Comparison of ENCODE assay signal across 8 mouse cellular contexts in genomic region chr7:139944291-139945240, GRCm38 (mm10). TPM values are rescaled to one million over a fixed set of nuclear protein-coding genes. Genes with fewer than 3 reads are reported as not detected.
DNase-seq lines count a peak whose midpoint lies in the region; ATAC-seq and TF ChIP-seq lines count a peak whose summit lies in the region.
"Had no signal": no experiment of that assay in that cellular context is flagged by ENCODE, and none has a peak within 500 bp of the region (broad histone marks: within the 10 kb centered on the region; RNA-seq: fewer than 3 reads in every experiment).

No protein-coding gene starts in this region.

- peak; percentile 15 for DNase-seq in thymus, postnatal 4 days
- no peak for DNase-seq in thymus, postnatal 36 days
- DNase-seq in forebrain, postnatal 0 days, result no peak
- DNase-seq in liver, postnatal 0 days, result no peak
- DNase-seq in right cerebral cortex, adult 2 months (ENCODE audit: low spot score in 2 of 2), result no peak
- no peak for DNase-seq in cerebellum, postnatal 10 days
- DNase-seq in gastrocnemius, postnatal 36 days, result no peak
- DNase-seq: cerebellum, adult 11-12 months had no signal

- H3K27ac ChIP-seq in forebrain, postnatal 0 days (ENCODE audit: low read depth, low read length), result no peak overlapping the region
- no peak overlapping the region for H3K27ac ChIP-seq in liver, postnatal 0 days (ENCODE audit: low read depth)

- H3K36me3 ChIP-seq in forebrain, postnatal 0 days (ENCODE audit: insufficient read depth), result no peaks in the 10 kb centered on the region
- no peaks in the 10 kb centered on the region for H3K36me3 ChIP-seq in liver, postnatal 0 days (replicated peaks; ENCODE audit: insufficient read depth, low read length)

- H3K4me3 ChIP-seq in forebrain, postnatal 0 days (ENCODE audit: low read depth, low read length), result peak overlapping the region; percentile 30
- H3K4me3 ChIP-seq in liver, postnatal 0 days (ENCODE audit: low read depth, low read length), result peak overlapping the region; percentile 11

- intact Hi-C loops in gastrocnemius, postnatal 36 days (cut with DNase I), result no loop called here

- no peaks in the 10 kb centered on the region; the same call in 1 of the 2 replicates for H3K4me1 ChIP-seq in forebrain, postnatal 0 days (ENCODE audit: insufficient read depth)
- peaks cover 7% of the 10 kb centered on the region; the same call in 1 of the 2 replicates for H3K4me1 ChIP-seq in liver, postnatal 0 days (ENCODE audit: insufficient read depth)

- peak overlapping the region; percentile 48 for H3K4me2 ChIP-seq in forebrain, postnatal 0 days (ENCODE audit: low read depth)
- peak overlapping the region; percentile 33 for H3K4me2 ChIP-seq in liver, postnatal 0 days (ENCODE audit: low read depth, low read length)

- no peak for TF ChIP-seq EP300 in liver, postnatal 0 days (IDR thresholded peaks at IDR 0.05; ENCODE audit: low read depth)

- no peak overlapping the region for H3K9ac ChIP-seq in forebrain, postnatal 0 days
- H3K9ac ChIP-seq in liver, postnatal 0 days (replicated peaks), result no peak overlapping the region

- H3K9me3 ChIP-seq in forebrain, postnatal 0 days (ENCODE audit: low read length), result no peaks in the 10 kb centered on the region
- H3K9me3 ChIP-seq in liver, postnatal 0 days (ENCODE audit: low read length), result no peaks in the 10 kb centered on the region

- peaks cover 59% of the 10 kb centered on the region for H3K27me3 ChIP-seq in forebrain, postnatal 0 days (ENCODE audit: insufficient read depth, low read length)
- peaks cover 61% of the 10 kb centered on the region for H3K27me3 ChIP-seq in liver, postnatal 0 days (ENCODE audit: insufficient read depth, low read length)

- TF ChIP-seq CTCF in forebrain, postnatal 0 days (IDR thresholded peaks at IDR 0.05; ENCODE audit: low read depth), result no peak
- TF ChIP-seq CTCF in liver, postnatal 0 days (IDR thresholded peaks at IDR 0.05; ENCODE audit: low read depth), result no peak

- no peak for ATAC-seq in forebrain, postnatal 0 days
- no peak for ATAC-seq in liver, postnatal 0 days

- 5% methylated on average over 68 of the region's 68 CpGs for WGBS in forebrain, postnatal 0 days
- 4% methylated on average over 68 of the region's 68 CpGs for WGBS in liver, postnatal 0 days (ENCODE audit: insufficient replicate concordance)

RNA-seq across cellular contexts. Expression of gene Utf1, which starts 1.0 kb away (rescaled TPM):
- not detected in 2 replicates for total RNA-seq in forebrain, postnatal 0 days (2014; rRNA removed)
- polyA plus RNA-seq in forebrain, postnatal 0 days (2015; fragmentation: Nextera tagmentation; extraction: Ambion mirVana), result not detected in 2 replicates
- polyA plus RNA-seq in liver, postnatal 0 days (2015; fragmentation: Nextera tagmentation; extraction: Ambion mirVana), result not detected in 2 replicates
- not detected for total RNA-seq in gastrocnemius, postnatal 36 days (2021)

RNA-seq across cellular contexts. Expression of gene 6430531B16Rik, which starts 34.0 kb away (rescaled TPM):
- 1.6 and 2.7 TPM in 2 replicates for total RNA-seq in forebrain, postnatal 0 days (2014; rRNA removed)
- 1.3 and 2.0 TPM in 2 replicates for polyA plus RNA-seq in forebrain, postnatal 0 days (2015; fragmentation: Nextera tagmentation; extraction: Ambion mirVana)
- not detected in 2 replicates for polyA plus RNA-seq in liver, postnatal 0 days (2015; fragmentation: Nextera tagmentation; extraction: Ambion mirVana)
- total RNA-seq in gastrocnemius, postnatal 36 days (2021), result not detected

RNA-seq across cellular contexts. Expression of gene Adam8, which starts 47.8 kb away (rescaled TPM):
- total RNA-seq in forebrain, postnatal 0 days (2014; rRNA removed), result 2.6 and 3.4 TPM in 2 replicates
- 0.47 TPM in 2 replicates for polyA plus RNA-seq in forebrain, postnatal 0 days (2015; fragmentation: Nextera tagmentation; extraction: Ambion mirVana)
- 1.2 and 1.8 TPM in 2 replicates for polyA plus RNA-seq in liver, postnatal 0 days (2015; fragmentation: Nextera tagmentation; extraction: Ambion mirVana)
- under 1 TPM; 0.74 to 0.89 TPM for total RNA-seq in gastrocnemius, postnatal 36 days (2021)

RNA-seq across cellular contexts. Expression of gene Kndc1, which starts 50.1 kb away (rescaled TPM):
- 28.9 and 48.4 TPM in 2 replicates for total RNA-seq in forebrain, postnatal 0 days (2014; rRNA removed)
- polyA plus RNA-seq in forebrain, postnatal 0 days (2015; fragmentation: Nextera tagmentation; extraction: Ambion mirVana), result 7.1 and 10.0 TPM in 2 replicates
- polyA plus RNA-seq in liver, postnatal 0 days (2015; fragmentation: Nextera tagmentation; extraction: Ambion mirVana), result not detected in 2 replicates
- total RNA-seq in gastrocnemius, postnatal 36 days (2021), result not detected
